Mouse (Mus musculus) liver, embryonic 18 days (tissue): ENCODE results near the gene Ptprf. TPM values are rescaled to one million over a fixed set of nuclear protein-coding genes. Genes with fewer than 3 reads are reported as not detected.

Source experiments
- polyA plus RNA-seq: library from polyadenylated mRNA; depleted of rRNA; stranded (reverse); fragments of >200 nt; gene quantifications from 2 replicates; pipeline ENCODE4 v1.2.3, GENCODE M21; 2012; rRNA removed

Ptprf gene
- 11.4 and 13.5 TPM in 2 replicates for polyA plus RNA-seq

DNA sequence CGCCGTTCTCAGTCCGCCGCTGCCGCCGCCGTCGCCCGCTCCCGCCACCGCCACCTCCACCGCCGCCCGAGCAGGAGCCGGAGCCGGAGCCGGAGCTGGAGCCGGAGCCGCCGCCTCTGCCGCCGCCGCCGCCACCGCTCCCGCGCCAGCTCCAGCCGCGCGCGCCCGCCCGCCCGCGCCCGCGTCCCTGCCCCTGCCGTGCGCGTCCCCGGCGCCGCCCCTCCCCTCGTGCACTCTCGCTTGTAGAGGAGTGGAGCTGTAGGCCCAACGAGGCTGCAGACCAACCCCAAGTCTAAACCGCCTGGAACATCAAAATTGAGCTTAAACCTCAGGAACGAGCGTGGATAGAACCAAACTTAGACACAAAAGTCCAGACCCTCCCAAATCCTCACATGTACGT lies at the start of gene Ptprf:
TSS of gene Ptprf (minus strand) at position 175 of the 400 bp plus-strand sequence.

DNA sequence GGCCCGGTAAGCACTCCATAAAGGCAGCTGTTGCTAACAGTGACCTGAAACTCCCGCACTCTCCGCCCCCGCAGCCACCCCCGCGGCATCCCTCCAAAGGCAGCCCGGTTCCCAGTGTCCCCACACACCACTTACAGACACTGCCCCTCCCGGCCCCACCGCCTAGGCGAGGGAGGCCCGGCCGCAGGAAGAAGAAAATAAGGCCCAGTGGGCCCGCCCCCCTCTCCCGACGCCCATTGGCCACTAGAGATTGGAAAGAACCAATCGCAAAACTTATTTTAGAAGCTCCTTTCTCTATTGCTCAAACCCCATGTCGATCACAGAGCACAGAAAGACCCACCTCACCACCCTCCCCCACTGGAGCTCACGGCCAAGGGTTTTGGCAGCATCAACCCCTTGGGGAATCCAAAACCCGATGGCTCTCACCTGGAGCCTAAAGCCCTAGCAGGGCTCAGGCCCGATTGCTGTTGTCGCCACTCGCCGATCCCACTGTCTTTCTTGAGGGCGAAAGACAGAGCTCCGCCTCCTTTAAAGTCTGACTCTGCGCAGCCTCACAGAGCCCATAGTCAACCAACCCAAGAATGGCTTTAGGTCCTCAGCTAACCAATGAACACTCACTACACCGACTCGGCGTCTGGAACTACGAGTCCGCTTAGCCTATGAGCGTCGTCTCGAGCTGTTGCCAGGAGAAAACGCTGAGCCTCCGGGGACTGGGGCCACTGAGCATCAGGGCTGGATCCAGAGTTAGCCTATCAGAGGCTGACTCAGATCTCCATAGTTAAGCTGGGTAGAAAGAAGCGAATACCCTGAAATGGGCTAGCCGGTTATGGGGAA lies 111.5 kb downstream of the Ptprf start, which contains the start of gene Kdm4a:
TSS of gene Kdm4a (minus strand) at position 577 of the 834 bp plus-strand sequence.

Other genes with a start within 250 kb of the Ptprf start
- gene St3gal3, start 156.5 kb downstream of the Ptprf start, polyA plus RNA-seq = 8.7 and 9.6 TPM in 2 replicates
- 15.5 and 18.0 TPM in 2 replicates for gene Kdm4a, start 111.4 kb downstream of the Ptprf start, polyA plus RNA-seq
- gene Szt2, start 117.9 kb upstream of the Ptprf start, polyA plus RNA-seq = 4.2 and 4.7 TPM in 2 replicates
- gene Med8, start 117.9 kb upstream of the Ptprf start, polyA plus RNA-seq = 40.1 and 42.4 TPM in 2 replicates
- gene Elovl1, start 136.7 kb upstream of the Ptprf start, polyA plus RNA-seq = 76.0 and 80.1 TPM in 2 replicates
- gene Cdc20, start 145.9 kb upstream of the Ptprf start, polyA plus RNA-seq = 47.5 and 58.9 TPM in 2 replicates
- gene Mpl, start 166.1 kb upstream of the Ptprf start, polyA plus RNA-seq = 3.8 and 4.8 TPM in 2 replicates
- gene Tie1, start 198.7 kb upstream of the Ptprf start, polyA plus RNA-seq = 8.4 and 10.6 TPM in 2 replicates
- gene 2610528J11Rik, start 235.6 kb upstream of the Ptprf start, polyA plus RNA-seq = 9.2 TPM in 2 replicates